Mouse (Mus musculus): Measurements from ENCODE around the gene Olfr204. TPM values are rescaled to one million over a fixed set of nuclear protein-coding genes. Genes with fewer than 3 reads are reported as not detected.
"Not testable (repeated sequence)": the region's sequence is repeated elsewhere in the genome, so short reads cannot be mapped to it uniquely, and the experiment has no call there.

Olfr204 gene
- not detected in 2 replicates for polyA plus RNA-seq (2015; fragmentation: Nextera tagmentation; extraction: Ambion mirVana)

- Histone ChIP-seq H3K27ac (no peak within 1 kb of the TSS), H3K4me3 (no peak within 1 kb of the TSS), H3K9ac (no peak within 1 kb of the TSS), H3K4me2 (no peak within 1 kb of the TSS), H3K4me1 (no peaks in the 10 kb centered on the region), H3K27me3 (replicated peaks) (no peaks in the 10 kb centered on the region), H3K36me3 (replicated peaks) (no peaks in the 10 kb centered on the region), H3K9me3 (no peaks in the 10 kb centered on the region)
- ATAC-seq (replicated peaks), result no peak
These were observed at the start of gene Olfr204 for GRCm38 (mm10) chr16:59318148-59318547. Olfr204 (minus strand) TSS chr16:59318248.

- ATAC-seq (replicated peaks), result no peak
- H3K4me2 ChIP-seq, result no peak within 1 kb of the TSS
- H3K4me1 ChIP-seq, result no peaks in the 10 kb centered on the region
- H3K9ac ChIP-seq, result no peak within 1 kb of the TSS
- WGBS, result 78% methylated on average over 2 of the region's 2 CpGs
- no peak within 1 kb of the TSS for H3K4me3 ChIP-seq
- no peak within 1 kb of the TSS for H3K27ac ChIP-seq
- H3K9me3 ChIP-seq, result no peaks in the 10 kb centered on the region
- H3K36me3 ChIP-seq (replicated peaks), result no peaks in the 10 kb centered on the region
- no peaks in the 10 kb centered on the region for H3K27me3 ChIP-seq (replicated peaks)
These were observed 45.8 kb upstream of the Olfr204 start, which contains the start of gene Olfr209 for GRCm38 (mm10) chr16:59363893-59364292. Olfr209 (minus strand) TSS chr16:59363993.

DNA sequence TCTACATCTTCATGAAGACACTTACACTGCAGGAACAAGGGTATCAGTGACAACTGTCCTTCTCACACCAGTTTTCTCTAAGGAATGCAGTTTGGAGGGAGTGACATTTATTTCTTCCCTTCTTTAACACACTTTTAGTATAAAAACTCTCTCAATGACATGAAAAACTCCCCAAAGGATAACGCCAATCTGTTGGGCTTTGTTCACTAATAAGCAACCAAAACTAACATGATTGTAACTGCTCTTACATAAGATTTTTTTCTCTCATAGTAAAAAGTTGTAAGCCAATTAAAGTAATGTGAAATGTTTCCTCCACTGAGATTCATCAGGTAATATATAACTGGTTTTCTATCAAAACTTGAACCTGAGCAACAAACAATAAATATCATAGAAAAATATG lies 31.1 kb upstream of the Olfr204 start, which contains the start of gene Olfr206:
Gene Olfr206 (minus strand): TSS at position 101 of the 400 bp plus-strand sequence.
- no peak within 1 kb of the TSS for H3K4me2 ChIP-seq
- ATAC-seq (replicated peaks), result no peak
- H3K9ac ChIP-seq, result no peak within 1 kb of the TSS
- no peaks in the 10 kb centered on the region for H3K27me3 ChIP-seq (replicated peaks)
- H3K4me1 ChIP-seq, result no peaks in the 10 kb centered on the region
- no peak within 1 kb of the TSS for H3K4me3 ChIP-seq
- 79% methylated on average over 1 of the region's 1 CpGs for WGBS
- H3K36me3 ChIP-seq (replicated peaks), result no peaks in the 10 kb centered on the region
- H3K27ac ChIP-seq, result no peak within 1 kb of the TSS
- no peaks in the 10 kb centered on the region for H3K9me3 ChIP-seq

DNA sequence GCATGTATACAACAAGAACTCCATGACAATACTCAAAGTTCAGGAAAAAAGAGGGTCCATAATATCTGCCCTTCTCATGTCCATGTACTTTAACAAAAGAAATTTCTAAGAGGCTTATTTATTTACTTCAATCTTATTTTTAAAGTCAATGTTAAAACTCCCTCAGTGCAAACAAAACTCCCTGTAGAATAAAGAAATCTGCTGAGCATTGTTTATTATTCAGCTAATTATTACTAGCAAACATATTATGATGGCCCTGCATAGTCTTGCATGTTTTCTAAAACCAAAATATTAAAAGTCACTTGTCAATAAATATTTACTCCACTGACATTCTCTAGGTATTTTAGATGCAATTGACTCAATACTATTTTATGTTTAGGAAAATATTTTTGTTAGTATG lies 13.0 kb upstream of the Olfr204 start, which contains the start of gene Olfr205:
Gene Olfr205 (minus strand): TSS at position 101 of the 400 bp plus-strand sequence.
- H3K36me3 ChIP-seq (replicated peaks), result no peaks in the 10 kb centered on the region
- no peaks in the 10 kb centered on the region for H3K4me1 ChIP-seq
- no peak within 1 kb of the TSS for H3K4me3 ChIP-seq
- H3K27ac ChIP-seq, result no peak within 1 kb of the TSS
- H3K9me3 ChIP-seq, result no peaks in the 10 kb centered on the region
- no peak within 1 kb of the TSS for H3K4me2 ChIP-seq
- no peak within 1 kb of the TSS for H3K9ac ChIP-seq
- H3K27me3 ChIP-seq (replicated peaks), result no peaks in the 10 kb centered on the region
- ATAC-seq (replicated peaks), result no peak

GRCm38 (mm10) chr16:59323262-59323661 lies 5.2 kb upstream of the Olfr204 start:
- 70% methylated on average over 1 of the region's 1 CpGs for WGBS
- H3K4me3 ChIP-seq; H3K36me3 ChIP-seq (replicated peaks); H3K4me1 ChIP-seq; H3K9ac ChIP-seq; H3K27ac ChIP-seq; H3K4me2 ChIP-seq; H3K27me3 ChIP-seq (replicated peaks); ATAC-seq (replicated peaks); H3K9me3 ChIP-seq: not testable (repeated sequence)

- Histone ChIP-seq H3K4me2 (no peak within 1 kb of the TSS), H3K4me1 (no peaks in the 10 kb centered on the region), H3K9ac (no peak within 1 kb of the TSS), H3K36me3 (replicated peaks) (no peaks in the 10 kb centered on the region), H3K27ac (no peak within 1 kb of the TSS), H3K4me3 (no peak within 1 kb of the TSS), H3K9me3 (no peaks in the 10 kb centered on the region), H3K27me3 (replicated peaks) (no peaks in the 10 kb centered on the region)
- no peak for ATAC-seq (replicated peaks)
- WGBS, result 90% methylated on average over 2 of the region's 2 CpGs
These were observed 19.5 kb downstream of the Olfr204 start, which contains the start of gene Olfr203 for GRCm38 (mm10) chr16:59298581-59298980. Olfr203 (plus strand) TSS chr16:59298881.

DNA sequence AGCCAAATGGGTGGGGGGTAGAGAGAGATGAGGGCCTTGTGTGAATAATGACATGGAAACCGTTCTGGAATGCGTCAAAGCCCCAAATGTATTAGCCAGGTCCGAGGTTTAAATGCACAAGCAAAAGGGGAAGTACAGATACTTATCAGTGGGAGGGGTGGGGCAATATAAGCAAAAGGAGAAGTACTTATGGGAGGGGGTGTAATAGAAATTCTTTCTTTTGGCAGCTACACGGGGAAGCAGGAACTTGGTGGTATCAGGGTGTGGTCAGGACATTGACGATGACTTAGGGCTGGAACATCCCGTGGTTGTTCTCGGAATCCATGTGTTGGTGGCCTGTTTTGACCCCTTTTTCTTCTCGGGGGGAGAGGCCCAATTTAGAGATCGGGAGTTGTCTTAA lies 30.5 kb downstream of the Olfr204 start:
- H3K4me2 ChIP-seq; H3K36me3 ChIP-seq (replicated peaks); H3K9ac ChIP-seq; H3K9me3 ChIP-seq; ATAC-seq (replicated peaks); H3K4me3 ChIP-seq; H3K27ac ChIP-seq; H3K4me1 ChIP-seq; H3K27me3 ChIP-seq (replicated peaks): not testable (repeated sequence)
- WGBS, result 86% methylated on average over 9 of the region's 9 CpGs

DNA sequence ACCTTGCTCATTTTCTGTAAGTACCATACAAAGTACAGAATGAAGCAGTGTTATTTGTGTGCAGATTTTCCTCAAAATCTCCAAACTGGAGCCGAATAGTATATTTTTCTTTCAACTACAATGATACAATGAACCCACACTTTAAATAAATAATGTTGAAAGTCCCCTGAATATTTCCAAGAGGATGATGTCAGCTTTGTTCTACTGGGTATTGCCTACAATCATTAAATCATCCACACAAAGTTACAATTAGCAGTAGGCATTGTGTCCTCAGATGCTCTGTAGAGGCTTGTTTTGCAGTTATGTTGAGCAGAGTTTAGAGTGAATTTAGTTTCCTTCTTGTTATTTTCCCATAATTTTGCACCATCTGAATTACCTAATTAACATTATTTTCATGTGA lies 31.4 kb downstream of the Olfr204 start, which contains the start of gene Olfr202:
Gene Olfr202 (minus strand): TSS at position 101 of the 400 bp plus-strand sequence.
- no peak for ATAC-seq (replicated peaks)
- WGBS, result 79% methylated on average over 1 of the region's 1 CpGs
- H3K4me2 ChIP-seq, result no peak within 1 kb of the TSS

GRCm38 (mm10) chr16:59283476-59283875 lies 34.6 kb downstream of the Olfr204 start:
- H3K4me2 ChIP-seq, result no peak overlapping the region
- H3K9me3 ChIP-seq, result no peaks in the 10 kb centered on the region
- 81% methylated on average over 1 of the region's 1 CpGs for WGBS
- H3K27me3 ChIP-seq (replicated peaks), result no peaks in the 10 kb centered on the region
- H3K36me3 ChIP-seq (replicated peaks), result no peaks in the 10 kb centered on the region
- H3K9ac ChIP-seq, result no peak overlapping the region
- no peaks in the 10 kb centered on the region for H3K4me1 ChIP-seq
- ATAC-seq (replicated peaks), result no peak
- no peak overlapping the region for H3K4me3 ChIP-seq
- H3K27ac ChIP-seq, result no peak overlapping the region

More for the DNA sequence above, 31.4 kb downstream of the Olfr204 start, which contains the start of gene Olfr202:
- no peaks in the 10 kb centered on the region for H3K4me1 ChIP-seq
- no peak within 1 kb of the TSS for H3K27ac ChIP-seq
- no peaks in the 10 kb centered on the region for H3K9me3 ChIP-seq
- H3K27me3 ChIP-seq (replicated peaks), result no peaks in the 10 kb centered on the region
- H3K36me3 ChIP-seq (replicated peaks), result no peaks in the 10 kb centered on the region
- no peak within 1 kb of the TSS for H3K4me3 ChIP-seq
- no peak within 1 kb of the TSS for H3K9ac ChIP-seq

DNA sequence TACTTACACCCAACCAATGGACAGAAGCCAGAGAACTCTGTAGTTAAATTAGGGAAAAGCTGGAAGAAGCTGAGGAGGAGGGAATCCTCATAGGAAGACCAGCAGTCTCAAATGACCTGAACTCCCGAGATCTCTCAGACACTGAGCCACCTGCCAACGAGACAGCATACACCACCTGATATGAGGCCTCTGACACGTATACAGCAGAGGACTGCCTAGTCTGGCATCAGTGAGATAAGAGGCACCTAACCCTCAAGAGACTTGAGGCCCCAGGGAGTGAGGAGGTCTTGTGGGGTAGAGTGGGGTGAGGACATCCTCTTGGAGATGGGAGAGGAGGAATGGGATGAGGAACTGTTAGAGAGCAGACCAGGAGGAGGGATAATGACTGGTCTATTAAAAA lies 37.5 kb downstream of the Olfr204 start:
- ATAC-seq (replicated peaks), result no peak

DNA sequence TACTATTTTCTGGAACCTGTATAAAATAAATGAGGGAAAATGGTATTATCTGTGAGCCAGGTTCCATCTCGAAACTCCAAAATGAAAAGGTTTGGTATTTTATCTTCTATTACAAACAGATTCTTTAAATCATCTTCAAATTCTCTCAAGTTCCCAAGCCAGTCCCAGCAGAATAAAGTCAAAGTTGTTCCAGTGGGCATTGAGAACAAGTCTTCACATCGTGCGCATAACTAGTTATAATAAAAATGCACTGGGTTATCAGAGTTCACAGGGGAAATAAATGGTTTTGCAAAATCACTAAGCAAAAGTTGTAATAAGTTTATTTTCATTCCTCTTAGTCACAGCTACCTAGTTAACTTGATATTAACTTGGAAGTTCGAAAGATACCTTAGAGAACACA lies 45.5 kb downstream of the Olfr204 start, which contains the start of gene Olfr201:
Gene Olfr201 (minus strand): TSS at position 101 of the 400 bp plus-strand sequence.
- not testable (repeated sequence) for H3K27ac ChIP-seq; H3K36me3 ChIP-seq (replicated peaks); H3K9me3 ChIP-seq; H3K4me2 ChIP-seq; H3K4me3 ChIP-seq; ATAC-seq (replicated peaks); H3K27me3 ChIP-seq (replicated peaks); H3K9ac ChIP-seq; H3K4me1 ChIP-seq
- WGBS, result 87% methylated on average over 4 of the region's 4 CpGs

More for the DNA sequence above, 37.5 kb downstream of the Olfr204 start:
- Histone ChIP-seq H3K27ac (no peak overlapping the region), H3K27me3 (replicated peaks) (no peaks in the 10 kb centered on the region), H3K4me3 (no peak overlapping the region), H3K9ac (no peak overlapping the region), H3K4me1 (no peaks in the 10 kb centered on the region), H3K4me2 (no peak overlapping the region), H3K9me3 (no peaks in the 10 kb centered on the region), H3K36me3 (replicated peaks) (no peaks in the 10 kb centered on the region)
- 84% methylated on average over 3 of the region's 3 CpGs for WGBS

GRCm38 (mm10) chr16:59269097-59269496 lies 49.0 kb downstream of the Olfr204 start:
- H3K4me1 ChIP-seq; H3K27ac ChIP-seq; ATAC-seq (replicated peaks); H3K4me2 ChIP-seq; H3K9me3 ChIP-seq; H3K36me3 ChIP-seq (replicated peaks); H3K9ac ChIP-seq; H3K27me3 ChIP-seq (replicated peaks); H3K4me3 ChIP-seq: not testable (repeated sequence)
- WGBS, result 81% methylated on average over 4 of the region's 4 CpGs

Data from midbrain, embryonic 15.5 days (tissue).